Comparison of ENCODE assay signal across 8 mouse cellular contexts in genomic region chr8:10999538-10999937, GRCm38 (mm10). TPM values are rescaled to one million over a fixed set of nuclear protein-coding genes. Genes with fewer than 3 reads are reported as not detected.
DNase-seq lines count a peak whose midpoint lies in the region; ATAC-seq and TF ChIP-seq lines count a peak whose summit lies in the region.
"Had no signal": no experiment of that assay in that cellular context is flagged by ENCODE, and none has a peak within 500 bp of the region (broad histone marks: within the 10 kb centered on the region; RNA-seq: fewer than 3 reads in every experiment).

No protein-coding gene starts in this region.

- H3K4me3 ChIP-seq in hindbrain, embryonic 13.5 days: peak overlapping the region; percentile 81; the same call in 1 of the 2 replicates
- H3K4me3 ChIP-seq in hindbrain, embryonic 11.5 days (ENCODE audit: low read depth, low read length): no peak overlapping the region
- no peak overlapping the region for H3K4me3 ChIP-seq in forebrain, embryonic 10.5 days
- H3K4me3 ChIP-seq in liver, embryonic 14.5 days (ENCODE audit: insufficient read depth in 1 of 2, low read depth in 2 of 2, low read length in 2 of 2): no peak overlapping the region

- no peak for TF ChIP-seq EP300 in liver, embryonic 14.5 days (IDR thresholded peaks at IDR 0.05; ENCODE audit: low read depth)

- H3K36me3 ChIP-seq in hindbrain, embryonic 13.5 days: 0 out of 2 replicates have a peak, but pooled peaks cover under 1% of the 10 kb centered on the region
- no peaks in the 10 kb centered on the region; the same call in 1 of the 2 replicates for H3K36me3 ChIP-seq in hindbrain, embryonic 11.5 days (ENCODE audit: control insufficient read depth, insufficient read depth, low read length)
- H3K36me3 ChIP-seq in forebrain, embryonic 10.5 days (replicated peaks): peaks cover 67% of the 10 kb centered on the region
- peaks cover 21% of the 10 kb centered on the region for H3K36me3 ChIP-seq in liver, embryonic 14.5 days (replicated peaks; ENCODE audit: control insufficient read depth, insufficient read depth, low read depth)

- 68% methylated on average over 4 of the region's 4 CpGs for WGBS in hindbrain, embryonic 13.5 days
- WGBS in hindbrain, embryonic 11.5 days: 85% methylated on average over 4 of the region's 4 CpGs
- 85% methylated on average over 4 of the region's 4 CpGs for WGBS in forebrain, embryonic 10.5 days
- WGBS in liver, embryonic 14.5 days (ENCODE audit: insufficient replicate concordance): 65% methylated on average over 4 of the region's 4 CpGs

- H3K27me3 ChIP-seq in hindbrain, embryonic 13.5 days: no peaks in the 10 kb centered on the region
- H3K27me3 ChIP-seq in hindbrain, embryonic 11.5 days (ENCODE audit: control insufficient read depth, insufficient read depth, low read length): no peaks in the 10 kb centered on the region
- H3K27me3 ChIP-seq in forebrain, embryonic 10.5 days (ENCODE audit: poor library complexity, severe bottlenecking): peaks cover 29% of the 10 kb centered on the region; the same call in 1 of the 2 replicates
- no peaks in the 10 kb centered on the region for H3K27me3 ChIP-seq in liver, embryonic 14.5 days (ENCODE audit: control insufficient read depth, insufficient read depth, low read length)

- H3K9me3 ChIP-seq in hindbrain, embryonic 13.5 days: no peaks in the 10 kb centered on the region
- H3K9me3 ChIP-seq in hindbrain, embryonic 11.5 days (ENCODE audit: control insufficient read depth, low read length): no peaks in the 10 kb centered on the region
- peaks cover 6% of the 10 kb centered on the region; the same call in 1 of the 2 replicates for H3K9me3 ChIP-seq in forebrain, embryonic 10.5 days
- no peaks in the 10 kb centered on the region for H3K9me3 ChIP-seq in liver, embryonic 14.5 days (ENCODE audit: control insufficient read depth, low read length)

- peak overlapping the region; percentile 50 for H3K27ac ChIP-seq in hindbrain, embryonic 13.5 days
- H3K27ac ChIP-seq in hindbrain, embryonic 11.5 days (ENCODE audit: low read depth, low read length): no peak overlapping the region
- H3K27ac ChIP-seq in forebrain, embryonic 10.5 days: 0 out of 2 replicates have a peak overlapping the region, but pooled peaks have one; percentile 22
- no peak overlapping the region for H3K27ac ChIP-seq in liver, embryonic 14.5 days
- H3K27ac ChIP-seq: macrophage had no signal

- no peak for DNase-seq in hindbrain, embryonic 11.5 days (ENCODE audit: low spot score)
- DNase-seq in B cell, adult 2 months: peak; percentile 21 to 31
- DNase-seq in forebrain, embryonic 10.5 days (ENCODE audit: extremely low spot score, low spot score): no peak
- DNase-seq in liver, embryonic 14.5 days (ENCODE audit: low read depth in 3 of 3, low spot score in 3 of 3): no peak
- no peak for DNase-seq in heart, adult 8-10 months (ENCODE audit: low spot score)

- no peak for TF ChIP-seq CTCF in liver, embryonic 14.5 days (IDR thresholded peaks at IDR 0.05; ENCODE audit: low read depth)

- peak overlapping the region; percentile 58 for H3K9ac ChIP-seq in hindbrain, embryonic 13.5 days
- H3K9ac ChIP-seq in hindbrain, embryonic 11.5 days (ENCODE audit: low read depth, low read length): no peak overlapping the region
- H3K9ac ChIP-seq in liver, embryonic 14.5 days (replicated peaks): no peak overlapping the region

- ATAC-seq in hindbrain, embryonic 13.5 days (ENCODE audit: low FRiP score): no peak
- no peak for ATAC-seq in hindbrain, embryonic 11.5 days (ENCODE audit: low FRiP score)
- no peak for ATAC-seq in liver, embryonic 14.5 days (ENCODE audit: insufficient read depth)
- no peak for ATAC-seq in monocyte, adult 5-6 weeks (replicated peaks; ENCODE audit: insufficient number of reproducible peaks, low FRiP score, low TSS enrichment, poor library complexity, severe bottlenecking)

- peak overlapping the region; percentile 94 for H3K4me2 ChIP-seq in hindbrain, embryonic 13.5 days
- no peak overlapping the region; the same call in 1 of the 2 replicates for H3K4me2 ChIP-seq in hindbrain, embryonic 11.5 days (replicated peaks; ENCODE audit: low read depth, low read length)
- H3K4me2 ChIP-seq in liver, embryonic 14.5 days (ENCODE audit: low read depth): peak overlapping the region; percentile 96

- H3K4me1 ChIP-seq in hindbrain, embryonic 13.5 days (replicated peaks): peaks cover 75% of the 10 kb centered on the region
- H3K4me1 ChIP-seq in hindbrain, embryonic 11.5 days (replicated peaks; ENCODE audit: control insufficient read depth, insufficient read depth, low read length): peaks cover 27% of the 10 kb centered on the region
- H3K4me1 ChIP-seq in forebrain, embryonic 10.5 days: peaks cover 89% of the 10 kb centered on the region
- peaks cover 63 to 69% of the 10 kb centered on the region in 2 experiments for H3K4me1 ChIP-seq in liver, embryonic 14.5 days (replicated peaks; ENCODE audit: control insufficient read depth in 2 of 2, insufficient read depth in 2 of 2, low read length in 1 of 2)

RNA-seq across cellular contexts. Expression of gene Irs2, which starts 8.7 kb away (rescaled TPM):
- 4.5 and 4.6 TPM in 2 replicates for polyA plus RNA-seq in hindbrain, embryonic 13.5 days (2015; fragmentation: Nextera tagmentation; extraction: Ambion mirVana)
- 5.6 and 6.1 TPM in 2 replicates for polyA plus RNA-seq in hindbrain, embryonic 11.5 days (2014; fragmentation: Nextera tagmentation; extraction: Ambion mirVana)
- 5.7 and 6.1 TPM in 2 replicates for polyA plus RNA-seq in forebrain, embryonic 10.5 days (2016; fragmentation: Nextera tagmentation; extraction: Ambion mirVana)
- 4.7 and 5.4 TPM in 2 replicates for polyA plus RNA-seq in liver, embryonic 14.5 days (2012; rRNA removed)
- 2.9 and 3.4 TPM in 2 replicates for polyA plus RNA-seq in liver, embryonic 14.5 days (2014; fragmentation: Nextera tagmentation; extraction: Ambion mirVana)
- total RNA-seq in monocyte, adult 5-6 weeks (2017): 31.1 to 35.4 TPM (median 33.2 TPM) in 3 replicates
- 10 to 100 TPM in 1 of 4 experiments, 1 to 10 TPM in 3; 4.7 to 13.0 (median 6.8) TPM for total RNA-seq in heart, adult 8-10 months (2022)

Comparison
In these comparisons a context has a peak if more than half of its experiments do, and no peak if none do; other contexts are left out.
1. H3K27ac ChIP-seq: peak in hindbrain, embryonic 13.5 days (single experiment) and forebrain, embryonic 10.5 days (single experiment); none in hindbrain, embryonic 11.5 days (single experiment) and liver, embryonic 14.5 days (single experiment).
2. DNase-seq: peak in B cell, adult 2 months (2 of 2); none in hindbrain, embryonic 11.5 days (single experiment), forebrain, embryonic 10.5 days (single experiment), liver, embryonic 14.5 days (0 of 3) and heart, adult 8-10 months (single experiment).